Mouse (Mus musculus) embryonic fibroblast, embryonic 13.5 days (primary cell): ENCODE results near the gene Glis2. TPM values are rescaled to one million over a fixed set of nuclear protein-coding genes. Genes with fewer than 3 reads are reported as not detected.
A peak's percentile ranks its signal among the peaks of the same experiment; 100 is the strongest.

Experiments
- H3K27ac ChIP-seq: 2 replicates; pipeline ENCODE4 v1.5.1; 2012; ENCODE audit warnings: low read length, control low read depth, inconsistent platforms; ENCODE audit not compliant: insufficient read depth
- H3K4me1 ChIP-seq: 2 replicates; pipeline ENCODE4 v1.6.1; 2011; ENCODE audit warnings: low read length; ENCODE audit not compliant: control insufficient read depth, insufficient read depth
- H3K4me3 ChIP-seq: 2 replicates; pipeline ENCODE4 v1.5.1; 2011; ENCODE audit warnings: mild to moderate bottlenecking, control low read depth, low read length; ENCODE audit not compliant: insufficient read depth
- CTCF ChIP-seq: IDR thresholded peaks from 2 replicates; pipeline ENCODE4 v1.5.1; 2011; ENCODE audit warnings: mild to moderate bottlenecking, control low read depth, low read length, moderate library complexity, borderline replicate concordance; ENCODE audit not compliant: insufficient read depth
- POLR2A ChIP-seq: IDR thresholded peaks from 2 replicates; pipeline ENCODE4 v1.6.1; 2011; ENCODE audit warnings: low read depth, mild to moderate bottlenecking, control low read depth, low read length, moderate library complexity
- polyA plus RNA-seq: library from polyadenylated mRNA; stranded (reverse); fragments of >200 nt; gene quantifications from 2 replicates; pipeline ENCODE4 v1.2.4, GENCODE M21; 2011; ENCODE audit warnings: low read depth; ENCODE audit not compliant: missing spikeins, insufficient read length

Glis2 gene
- polyA plus RNA-seq, 1 experiment, result 64.0 TPM

GRCm38 (mm10) chr16:4557085-4557484 is 37.4 kb upstream of the Glis2 start:
- Histone ChIP-seq H3K4me3 (no peak overlapping the region), H3K4me1 (peaks cover 11% of the 10 kb centered on the region)
- TF ChIP-seq CTCF (no peak), POLR2A (no peak)

DNA sequence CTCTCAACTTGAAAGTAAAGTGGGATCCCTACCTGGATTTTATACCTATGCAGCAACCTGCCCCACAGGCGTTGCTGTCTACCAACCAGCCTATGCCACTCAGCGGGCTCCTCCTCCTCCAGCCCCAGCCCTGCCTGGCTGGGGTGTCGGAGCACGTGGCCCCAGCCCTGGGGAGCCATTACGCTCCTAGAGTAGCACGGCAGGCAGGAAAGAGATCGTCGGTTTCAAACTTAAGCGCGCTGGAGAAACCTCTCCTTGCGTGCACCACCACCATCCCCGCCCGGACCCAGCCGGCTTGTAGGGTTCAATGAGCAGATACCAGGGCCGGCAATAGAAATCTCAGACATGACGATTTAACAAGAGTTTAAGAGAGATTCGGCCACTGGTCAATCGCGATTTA is 36.6 kb upstream of the Glis2 start:
- Histone ChIP-seq H3K4me3 (peak overlapping the region; percentile 71), H3K4me1 (peaks cover 8% of the 10 kb centered on the region), H3K27ac (peak overlapping the region; percentile 19; the same call in 1 of the 2 replicates)
- TF ChIP-seq POLR2A (peak; percentile 59; the same call in 1 of the 2 replicates), CTCF (no peak)

More at GRCm38 (mm10) chr16:4557085-4557484, 37.4 kb upstream of the Glis2 start:
- H3K27ac ChIP-seq, result no peak overlapping the region

DNA sequence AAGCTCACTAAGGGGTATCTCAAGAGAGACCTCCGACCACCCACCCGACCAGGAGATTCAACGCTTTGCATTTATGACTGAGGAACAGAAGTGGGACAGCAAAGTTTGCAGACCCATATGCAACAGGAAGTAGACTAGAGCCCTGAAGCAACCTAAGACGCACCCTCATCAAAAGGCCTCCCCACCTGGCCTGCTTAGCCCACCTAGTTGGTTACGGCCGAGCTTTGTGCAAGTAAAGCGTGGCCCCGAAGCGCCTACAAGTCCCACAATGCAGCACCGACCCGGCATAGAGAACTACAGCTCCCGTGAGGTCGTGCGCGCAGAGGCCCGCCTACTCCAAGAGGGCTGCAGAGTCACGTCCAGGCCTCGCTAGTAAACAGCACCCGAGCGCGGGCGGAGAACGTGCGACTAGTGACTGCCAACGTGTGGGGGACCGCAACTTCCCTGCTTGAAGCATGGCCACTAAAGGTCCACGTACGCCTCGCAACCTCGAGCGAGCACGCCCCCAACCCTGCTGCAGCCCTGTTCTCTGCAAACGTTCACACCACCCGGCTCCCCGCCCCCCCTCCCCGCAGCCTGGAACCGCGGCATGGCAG is 36.0 kb upstream of the Glis2 start:
- Histone ChIP-seq H3K27ac (peak overlapping the region; percentile 19), H3K4me3 (peak overlapping the region; percentile 71), H3K4me1 (peaks cover 3% of the 10 kb centered on the region)
- TF ChIP-seq POLR2A (peak; percentile 85; the same call in 1 of the 2 replicates), CTCF (no peak)

GRCm38 (mm10) chr16:4558980-4559631 is 35.4 kb upstream of the Glis2 start:
- H3K27ac ChIP-seq, result no peak overlapping the region
- H3K4me3 ChIP-seq, result peak overlapping the region; percentile 71
- H3K4me1 ChIP-seq, result no peaks in the 10 kb centered on the region
- TF ChIP-seq CTCF (no peak), POLR2A (peak; percentile 27; the same call in 1 of the 2 replicates)

GRCm38 (mm10) chr16:4559715-4560144 is 34.8 kb upstream of the Glis2 start, which contains the start of gene Tfap4:
Tfap4 (minus strand) TSS chr16:4559854.
- Histone ChIP-seq H3K27ac (peak within 1 kb of the TSS; percentile 15; the same call in 1 of the 2 replicates), H3K4me3 (peak within 1 kb of the TSS; percentile 71), H3K4me1 (no peaks in the 10 kb centered on the region)
- no peak for TF ChIP-seq CTCF
- TF ChIP-seq POLR2A, result no peak

DNA sequence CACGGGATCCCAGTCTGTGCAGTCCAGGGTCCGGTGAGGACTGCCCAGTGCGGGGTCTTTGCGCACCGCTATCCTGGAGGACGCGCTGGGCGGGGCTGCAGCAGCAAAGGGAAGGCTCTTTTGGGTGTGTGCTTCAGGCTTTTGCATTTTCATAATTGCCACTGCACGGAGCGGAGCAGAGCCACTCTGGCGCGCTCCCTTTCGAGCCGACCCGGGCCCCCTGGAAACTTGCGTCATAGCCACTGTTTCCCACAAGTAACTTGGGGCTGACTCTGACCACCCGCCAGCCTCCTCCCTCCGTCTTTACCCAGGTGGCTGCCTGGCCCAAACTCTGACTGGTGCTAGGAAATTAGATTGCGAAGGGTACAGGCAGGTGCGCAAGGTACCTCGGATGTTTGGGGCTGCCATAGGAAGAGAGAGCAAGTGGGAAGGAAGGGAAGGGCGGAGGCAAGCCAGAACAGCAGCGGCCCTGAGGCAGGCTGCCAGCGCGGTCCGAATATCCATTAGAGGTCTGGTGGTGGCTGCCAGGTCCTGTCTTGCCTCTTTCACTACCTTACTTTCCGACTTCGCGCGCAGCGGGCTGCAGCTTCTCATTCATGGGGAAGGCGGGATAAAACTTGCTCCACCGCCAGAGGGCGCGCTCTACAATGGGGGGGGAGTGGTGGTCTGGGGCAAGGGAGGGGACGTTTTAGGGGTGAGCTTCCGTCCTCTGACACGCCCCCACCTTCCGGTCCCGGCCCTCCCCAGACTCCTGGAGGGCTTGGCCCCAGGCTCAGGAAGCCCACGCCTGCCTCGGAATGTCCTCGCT is 34.2 kb upstream of the Glis2 start:
- no peaks in the 10 kb centered on the region for H3K4me1 ChIP-seq

DNA sequence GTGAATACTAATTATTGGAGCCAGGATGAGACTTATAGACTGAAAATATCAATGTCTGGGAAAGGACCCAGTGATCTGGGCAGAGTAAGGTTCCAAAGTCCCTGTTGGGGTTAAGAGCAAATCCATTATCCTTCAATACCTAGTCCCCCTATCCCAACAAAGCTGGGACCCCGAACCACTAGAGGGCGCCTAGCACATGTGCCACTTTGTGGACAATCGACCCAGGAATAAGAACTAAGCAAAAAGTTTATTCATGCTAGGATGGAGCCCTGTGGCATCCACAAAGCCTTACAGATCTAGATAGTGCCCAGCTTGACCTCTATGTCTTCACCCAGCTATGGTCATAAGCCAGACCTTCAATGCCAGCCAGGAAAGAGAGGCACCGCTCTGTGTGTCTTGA is 26.6 kb upstream of the Glis2 start:
- no peak overlapping the region for H3K4me3 ChIP-seq
- peak; percentile 74 for TF ChIP-seq CTCF
- no peak for TF ChIP-seq POLR2A
- no peak overlapping the region for H3K27ac ChIP-seq
- H3K4me1 ChIP-seq, result no peaks in the 10 kb centered on the region

More for the DNA sequence above, 34.2 kb upstream of the Glis2 start:
- Histone ChIP-seq H3K4me3 (peak overlapping the region; percentile 71), H3K27ac (no peak overlapping the region)
- TF ChIP-seq CTCF, result peak; percentile 37; the same call in 1 of the 2 replicates
- no peak for TF ChIP-seq POLR2A

DNA sequence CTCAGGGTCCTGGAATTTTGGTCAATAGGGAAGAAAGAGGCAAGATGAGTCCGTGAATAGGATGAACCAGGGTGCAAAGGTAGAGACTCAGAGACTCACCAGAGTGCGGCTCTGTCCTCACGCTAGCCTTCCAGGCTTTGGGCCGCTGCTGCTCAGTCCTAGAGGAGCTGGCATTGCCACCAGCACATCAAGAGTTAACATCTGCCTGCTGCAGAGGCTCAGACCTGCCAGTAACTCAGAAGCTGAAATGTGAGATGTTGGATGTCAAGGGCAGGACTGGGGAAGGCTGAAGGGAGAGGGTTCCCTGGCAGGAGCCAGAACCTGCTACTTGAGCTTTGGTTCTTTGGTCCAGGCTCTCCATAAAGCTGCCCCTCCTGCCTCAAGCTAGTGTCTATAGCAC is 23.8 kb upstream of the Glis2 start:
- Histone ChIP-seq H3K4me1 (no peaks in the 10 kb centered on the region), H3K27ac (no peak overlapping the region), H3K4me3 (no peak overlapping the region)
- TF ChIP-seq CTCF (no peak), POLR2A (no peak)

- TF ChIP-seq CTCF (no peak), POLR2A (no peak)
- no peaks in the 10 kb centered on the region for H3K4me1 ChIP-seq
- no peak overlapping the region for H3K27ac ChIP-seq
- H3K4me3 ChIP-seq, result no peak overlapping the region
Measured at GRCm38 (mm10) chr16:4576038-4576437, 18.5 kb upstream of the Glis2 start.

DNA sequence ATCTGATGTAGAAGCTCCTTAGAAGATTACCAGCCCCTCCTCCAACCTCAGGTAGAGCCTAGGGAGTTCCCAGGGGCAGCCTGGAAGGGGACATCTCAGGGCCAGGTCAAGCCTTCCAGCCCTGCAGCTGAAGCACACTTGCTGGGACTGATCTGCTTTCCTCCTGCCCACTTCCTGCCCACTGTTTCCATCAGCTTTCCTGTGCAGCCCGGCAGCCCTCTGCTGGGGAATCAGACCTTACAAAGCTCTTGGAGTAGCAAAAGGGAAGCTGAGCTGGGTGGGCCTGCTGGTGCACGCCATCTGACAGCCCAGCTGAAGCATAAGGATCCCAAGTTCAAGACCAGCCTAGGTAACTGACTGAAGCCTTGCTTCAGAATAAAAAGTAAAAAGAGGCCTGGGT is 17.6 kb upstream of the Glis2 start:
- no peaks in the 10 kb centered on the region for H3K4me1 ChIP-seq
- TF ChIP-seq POLR2A (no peak), CTCF (no peak)
- H3K4me3 ChIP-seq, result no peak overlapping the region
- no peak overlapping the region for H3K27ac ChIP-seq
